Mouse (Mus musculus): Measurements from ENCODE around the gene Cryba4.

Gene Cryba4

GRCm38 (mm10) chr5:112237866-112238570, 14.3 kb downstream of the Cryba4 start:
- DNase-seq (ENCODE audit: low spot score): peak; percentile 60

GRCm38 (mm10) chr5:112237439-112237838, 14.9 kb downstream of the Cryba4 start:
- DNase-seq (ENCODE audit: low spot score): peak; percentile 87

DNA sequence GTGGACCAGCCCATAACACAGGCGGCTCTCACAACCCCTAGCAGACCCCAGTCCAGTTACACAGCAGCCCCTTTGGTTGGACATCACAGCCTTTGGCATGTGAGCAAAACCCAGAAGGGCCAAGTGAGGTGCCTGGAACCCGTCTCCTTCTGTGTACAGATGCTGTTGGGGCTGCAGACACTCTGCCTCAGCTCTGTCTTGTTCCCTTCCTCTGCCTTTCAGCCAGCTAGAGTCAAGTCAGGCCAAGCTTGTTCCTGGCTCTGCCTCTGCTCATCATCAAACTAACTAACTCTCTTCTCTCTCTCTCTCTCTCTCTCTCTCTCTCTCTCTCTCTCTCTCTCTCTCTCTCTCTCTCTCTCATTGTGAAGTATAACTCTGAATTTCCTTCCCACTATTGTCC, 15.7 kb downstream of the Cryba4 start:
- no peak for DNase-seq (ENCODE audit: low spot score)

- DNase-seq (ENCODE audit: low spot score): no peak
Measured at GRCm38 (mm10) chr5:112235806-112236205, 16.5 kb downstream of the Cryba4 start.

DNA sequence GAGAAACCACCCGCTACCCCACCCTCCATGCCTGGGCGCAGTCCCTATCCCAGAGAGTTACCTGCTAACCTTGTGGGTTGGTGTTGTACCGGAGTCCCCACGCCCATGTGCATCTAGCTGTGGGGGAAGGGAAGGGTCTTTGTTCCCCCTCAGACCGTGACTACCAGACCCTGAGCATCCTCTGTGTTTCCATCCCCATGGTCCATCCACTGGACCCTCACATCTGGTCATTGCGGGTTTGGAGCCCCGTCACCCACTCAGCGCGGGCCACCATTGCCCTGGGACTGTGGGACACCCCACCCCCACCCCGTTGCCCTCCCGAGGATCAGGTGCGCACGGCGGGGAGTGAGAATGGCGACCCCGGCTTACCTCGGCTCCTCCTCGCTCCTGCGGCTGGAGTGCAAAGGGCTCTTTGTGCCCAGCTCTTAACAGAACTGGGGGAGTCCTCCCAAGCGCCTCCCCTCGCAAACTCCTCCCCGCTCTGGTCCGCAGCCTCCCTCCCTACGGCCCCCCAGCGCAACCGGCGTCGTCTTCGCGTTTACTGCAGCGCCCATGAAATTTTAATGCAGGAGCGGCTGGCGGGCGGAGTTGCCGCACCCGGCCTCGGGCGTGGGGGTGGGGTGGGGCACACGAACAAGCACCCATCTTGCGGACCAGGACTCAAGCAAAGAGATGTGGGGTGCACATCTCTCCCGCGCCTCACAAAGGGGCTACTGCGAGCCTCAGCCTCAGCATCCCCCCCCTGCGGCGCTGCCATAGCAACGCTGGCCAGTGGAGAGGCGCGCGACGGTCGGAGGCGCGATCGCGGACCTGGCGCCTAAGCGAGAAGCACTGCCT, 23.9 kb downstream of the Cryba4 start:
- DNase-seq (ENCODE audit: low spot score): peak; percentile 78

GRCm38 (mm10) chr5:112227898-112228239, 24.4 kb downstream of the Cryba4 start:
- DNase-seq (ENCODE audit: low spot score): no peak

GRCm38 (mm10) chr5:112227354-112227753, 25.0 kb downstream of the Cryba4 start:
- no peak for DNase-seq (ENCODE audit: low spot score)

GRCm38 (mm10) chr5:112225591-112225990, 26.7 kb downstream of the Cryba4 start:
- DNase-seq (ENCODE audit: low spot score): peak; percentile 50

- DNase-seq (ENCODE audit: low spot score): no peak
Measured at GRCm38 (mm10) chr5:112220203-112220602, 32.1 kb downstream of the Cryba4 start.

DNA sequence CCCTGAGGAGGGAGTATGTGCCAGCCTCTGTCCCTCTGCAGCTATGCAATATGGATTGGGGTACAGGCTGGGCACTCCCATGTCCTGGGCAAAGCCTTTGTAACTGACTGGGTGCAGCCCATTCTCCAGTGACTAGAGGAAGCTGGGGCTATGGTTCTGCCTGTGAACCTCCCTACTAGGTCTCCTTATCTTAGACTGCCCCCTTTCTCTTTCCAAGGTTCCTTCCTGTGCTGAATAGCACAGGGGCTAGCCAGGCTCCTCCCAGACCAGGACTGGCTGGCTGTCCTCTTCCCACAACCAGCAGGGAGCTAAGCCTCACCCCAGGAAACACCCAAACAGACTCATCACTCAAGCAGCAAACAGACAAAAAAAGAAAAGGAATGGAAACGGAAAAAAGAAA, 32.9 kb downstream of the Cryba4 start:
- DNase-seq (ENCODE audit: low spot score): no peak

DNA sequence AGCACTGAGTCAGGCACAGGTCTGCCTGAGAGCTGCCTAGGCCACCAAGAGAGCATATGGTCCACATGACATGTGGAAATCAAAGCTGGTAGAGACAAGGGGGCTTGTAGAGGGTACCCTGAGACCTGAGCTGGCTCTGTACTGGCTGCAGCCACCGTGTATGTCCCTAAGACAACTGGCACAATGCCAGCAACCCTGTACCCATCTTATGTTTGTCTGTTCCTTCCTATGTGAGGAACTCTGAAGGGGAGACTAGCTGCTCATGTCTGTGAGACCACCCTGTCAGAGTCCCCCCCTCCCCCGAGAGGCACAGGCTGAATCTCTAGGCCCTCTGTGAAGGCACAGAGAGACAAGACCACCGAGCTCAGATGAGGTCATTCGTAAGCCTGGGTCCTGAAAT, 33.6 kb downstream of the Cryba4 start:
- DNase-seq (ENCODE audit: low spot score): no peak

- peak; percentile 56 for DNase-seq (ENCODE audit: low spot score)
Measured at GRCm38 (mm10) chr5:112217031-112217430, 35.3 kb downstream of the Cryba4 start.

- DNase-seq (ENCODE audit: low spot score): no peak
Measured at GRCm38 (mm10) chr5:112216335-112216734, 36.0 kb downstream of the Cryba4 start.

DNA sequence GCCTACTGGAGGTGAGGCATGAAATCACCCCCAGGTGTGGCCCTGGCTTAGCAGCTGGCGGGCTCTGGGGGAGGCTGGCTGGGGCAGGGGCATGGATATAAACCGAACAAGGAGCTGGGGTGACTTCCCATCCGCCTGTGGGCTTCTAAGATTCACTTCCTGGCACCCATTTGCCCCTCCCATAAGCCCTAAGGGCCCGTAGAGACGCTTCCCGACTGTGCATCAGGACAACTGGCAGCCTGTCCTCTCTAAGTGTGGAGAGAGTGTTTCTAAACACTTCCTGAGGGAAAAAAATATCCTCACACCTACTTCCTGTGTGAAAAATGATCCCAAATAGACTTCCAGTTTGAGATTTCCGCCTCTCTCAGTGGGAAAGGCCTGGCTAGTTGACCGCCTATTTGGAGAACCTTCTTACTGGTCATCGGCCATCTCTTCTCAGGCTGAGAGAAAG, 36.5 kb downstream of the Cryba4 start:
- DNase-seq (ENCODE audit: low spot score): no peak

GRCm38 (mm10) chr5:112215291-112215751, 37.0 kb downstream of the Cryba4 start:
- peak; percentile 60 for DNase-seq (ENCODE audit: low spot score)

DNA sequence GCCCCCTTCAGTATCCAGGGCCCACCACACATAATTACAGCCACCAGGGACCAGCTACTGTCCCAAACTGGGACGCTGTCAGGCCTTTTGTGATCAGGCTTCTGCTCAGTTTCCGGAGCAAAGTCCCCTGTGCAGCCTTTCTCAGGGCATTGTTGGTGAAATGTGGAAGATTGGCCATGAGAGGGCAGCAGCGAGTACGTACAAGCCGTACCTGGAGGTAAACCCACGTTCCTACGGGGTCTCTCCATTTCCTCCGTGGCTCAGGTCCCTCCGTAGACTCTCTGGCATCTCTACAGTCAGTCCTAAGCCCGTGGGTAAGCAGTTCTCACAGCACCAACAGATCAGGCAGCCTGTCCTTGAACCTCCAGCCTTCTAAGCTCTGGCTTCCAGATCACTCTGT, 37.9 kb downstream of the Cryba4 start:
- DNase-seq (ENCODE audit: low spot score): peak; percentile 93

DNA sequence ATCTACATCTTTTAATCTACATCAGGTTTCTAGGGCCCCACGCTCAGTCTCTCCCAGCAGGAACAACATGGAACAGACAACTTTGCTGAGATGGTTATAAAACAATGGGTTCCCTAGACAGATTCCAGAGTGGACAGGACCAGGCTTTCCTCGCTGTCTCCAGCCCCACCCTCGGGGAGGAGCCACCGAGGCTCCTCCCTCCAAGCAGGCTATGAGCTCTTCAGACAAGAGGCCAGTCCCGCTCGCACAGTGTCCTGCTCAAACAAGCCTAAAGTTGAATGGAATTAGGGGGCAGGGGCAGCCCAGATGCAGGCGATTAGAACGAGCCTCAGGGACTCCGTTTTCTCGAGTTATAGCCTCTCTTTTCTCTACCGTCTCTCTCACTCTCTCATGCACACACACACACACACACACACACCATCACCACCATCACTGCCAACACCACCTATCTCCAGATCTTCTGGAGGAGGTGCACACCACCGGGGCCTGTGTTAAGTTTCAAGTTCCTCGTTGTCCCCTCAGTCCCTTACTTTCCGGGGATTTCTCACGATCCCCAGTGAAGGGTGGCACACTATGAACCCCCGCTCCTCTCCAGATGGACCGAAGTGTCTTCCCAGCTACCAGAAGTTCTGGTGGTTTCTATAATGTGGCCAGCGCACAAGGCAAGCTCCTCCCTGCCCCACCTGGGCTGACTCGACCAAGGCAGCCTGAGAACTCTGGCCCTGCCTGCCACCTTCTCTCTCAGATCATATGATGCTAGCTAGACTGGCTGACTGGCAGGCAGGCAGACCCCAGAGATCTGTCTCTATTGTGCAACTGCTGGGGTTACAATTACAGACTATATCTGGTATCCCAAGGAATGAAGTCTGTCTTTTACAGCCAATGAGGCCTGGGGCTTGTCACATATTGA, 38.7 kb downstream of the Cryba4 start:
- DNase-seq (ENCODE audit: low spot score): peak; percentile 71

GRCm38 (mm10) chr5:112212711-112213264, 39.5 kb downstream of the Cryba4 start:
- no peak for DNase-seq (ENCODE audit: low spot score)

DNA sequence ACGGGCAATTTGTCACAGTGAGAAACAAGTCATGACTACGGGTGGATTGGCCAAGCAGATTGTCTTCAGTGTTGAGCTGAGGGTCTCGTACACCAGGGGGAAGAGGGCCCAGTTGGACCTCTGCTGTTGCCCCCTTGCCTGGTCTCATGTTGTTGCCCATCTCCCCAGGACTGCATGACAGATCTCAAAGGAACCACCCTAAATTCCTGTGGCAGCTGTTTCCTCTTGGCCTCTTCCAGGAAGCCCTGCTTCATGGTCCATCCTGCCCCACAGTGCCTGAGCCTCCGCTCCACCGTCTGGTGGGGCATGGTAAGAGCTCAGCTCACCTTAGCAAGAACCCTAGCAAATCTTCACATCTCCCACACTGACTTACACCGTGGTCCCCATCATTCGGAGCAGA, 40.4 kb downstream of the Cryba4 start:
- no peak for DNase-seq (ENCODE audit: low spot score)

DNA sequence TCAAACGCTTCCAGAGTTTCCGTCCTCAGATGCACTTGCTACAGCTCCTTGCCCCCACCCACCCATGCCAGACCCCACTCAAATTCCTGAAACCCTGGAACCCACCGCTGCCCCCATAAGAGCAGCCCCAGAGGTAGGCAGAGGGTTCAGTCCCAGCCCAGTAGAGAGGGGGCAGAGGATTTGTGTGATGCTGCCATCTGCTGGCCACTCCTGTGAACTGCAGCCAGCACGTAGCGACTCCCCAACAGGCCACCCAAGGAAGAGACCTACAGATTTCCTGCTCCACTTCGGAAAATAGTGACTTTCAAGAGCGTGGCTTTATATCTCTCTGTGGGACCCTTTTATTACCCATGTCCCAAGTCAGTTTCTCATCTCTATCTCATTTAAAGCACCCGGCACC, 42.2 kb downstream of the Cryba4 start:
- DNase-seq (ENCODE audit: low spot score): peak; percentile 82

DNA sequence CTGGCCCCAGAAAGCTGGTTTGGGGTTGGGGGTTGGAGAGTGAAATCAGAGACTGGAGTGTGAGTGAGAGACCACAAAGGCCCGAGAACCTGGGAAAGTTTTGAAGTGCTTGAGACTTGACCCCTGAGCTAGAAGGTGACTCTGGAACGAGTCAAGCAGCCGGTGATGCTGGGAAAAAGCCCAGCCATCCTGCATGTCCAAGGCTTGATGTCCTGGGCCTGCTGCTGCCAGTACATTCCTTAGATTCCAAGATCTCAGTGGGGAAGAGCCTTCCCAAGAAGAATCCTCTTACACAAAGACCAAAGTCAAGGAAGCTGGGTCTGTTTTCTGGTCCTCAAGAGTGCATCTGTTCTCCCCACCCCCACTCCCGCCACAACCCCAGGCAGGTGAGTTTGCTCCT, 44.0 kb downstream of the Cryba4 start:
- no peak for DNase-seq (ENCODE audit: low spot score)

Data from embryo, embryonic 10 days (tissue).